Mouse (Mus musculus): ENCODE measurements around the gene Chd2. TPM values are rescaled to one million over a fixed set of nuclear protein-coding genes. Genes with fewer than 3 reads are reported as not detected.

Gene Chd2
- polyA plus RNA-seq, 1 experiment from 2014 or later = 18.0 TPM

DNA sequence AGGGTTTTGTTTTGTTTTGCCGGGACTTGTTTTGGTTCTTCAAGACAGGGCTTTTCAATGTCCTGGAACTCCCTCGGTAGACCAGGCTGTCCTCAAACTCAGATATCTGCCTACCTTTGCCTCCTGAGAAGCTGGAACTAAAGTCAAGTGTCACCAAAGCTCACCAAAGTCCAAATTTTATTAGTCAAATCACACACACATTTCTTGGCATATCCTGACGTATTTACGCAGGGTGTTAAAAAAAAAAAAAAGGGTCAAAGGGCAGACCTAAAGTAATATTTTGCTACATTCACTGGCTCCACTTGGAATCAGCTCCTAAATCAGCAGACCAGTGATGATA lies 5.8 kb downstream of the Chd2 start:
- peak overlapping the region; percentile 59 for H3K27ac ChIP-seq (replicated peaks)
- H3K9ac ChIP-seq (ENCODE audit: low read length) = no peak overlapping the region
- H3K4me2 ChIP-seq (replicated peaks; ENCODE audit: low read depth) = 0 out of 2 replicates have a peak overlapping the region, but pooled peaks have one; percentile 9
- H3K9me3 ChIP-seq (ENCODE audit: control insufficient read depth, low read length) = no peaks in the 10 kb centered on the region
- no peak overlapping the region for H3K4me3 ChIP-seq (ENCODE audit: low read depth, low read length)
- H3K36me3 ChIP-seq (ENCODE audit: control insufficient read depth, insufficient read depth, low read length) = no peaks in the 10 kb centered on the region
- DNase-seq (ENCODE audit: low spot score) (no peak), ATAC-seq (ENCODE audit: low FRiP score, low TSS enrichment) (no peak)
- 34% methylated on average over 4 of the region's 4 CpGs for WGBS
- no peak for TF ChIP-seq EP300 (optimal IDR thresholded peaks at IDR 0.05)
- no peak for TF ChIP-seq CTCF (IDR thresholded peaks at IDR 0.05; ENCODE audit: low read depth)
- no peaks in the 10 kb centered on the region for H3K27me3 ChIP-seq (ENCODE audit: control insufficient read depth, insufficient read depth, low read length)
- peaks cover 6% of the 10 kb centered on the region for H3K4me1 ChIP-seq (replicated peaks; ENCODE audit: control insufficient read depth, insufficient read depth)

GRCm38 (mm10) chr7:73534937-73535860 lies 6.4 kb downstream of the Chd2 start:
- TF ChIP-seq CTCF (IDR thresholded peaks at IDR 0.05; ENCODE audit: low read depth) = no peak
- no peak for TF ChIP-seq EP300 (optimal IDR thresholded peaks at IDR 0.05)
- 33% methylated on average over 2 of the region's 2 CpGs for WGBS
- H3K9ac ChIP-seq (ENCODE audit: low read length) = no peak overlapping the region
- H3K27ac ChIP-seq (replicated peaks) = peak overlapping the region; percentile 59
- peaks cover 6% of the 10 kb centered on the region for H3K4me1 ChIP-seq (replicated peaks; ENCODE audit: control insufficient read depth, insufficient read depth)
- no peaks in the 10 kb centered on the region for H3K27me3 ChIP-seq (ENCODE audit: control insufficient read depth, insufficient read depth, low read length)
- no peak overlapping the region for H3K4me3 ChIP-seq (ENCODE audit: low read depth, low read length)
- H3K36me3 ChIP-seq (ENCODE audit: control insufficient read depth, insufficient read depth, low read length) = no peaks in the 10 kb centered on the region
- 0 out of 2 replicates have a peak overlapping the region, but pooled peaks have one; percentile 26 for H3K4me2 ChIP-seq (replicated peaks; ENCODE audit: low read depth)
- ATAC-seq (ENCODE audit: low FRiP score, low TSS enrichment) (no peak), DNase-seq (ENCODE audit: low spot score) (no peak)
- no peaks in the 10 kb centered on the region for H3K9me3 ChIP-seq (ENCODE audit: control insufficient read depth, low read length)

DNA sequence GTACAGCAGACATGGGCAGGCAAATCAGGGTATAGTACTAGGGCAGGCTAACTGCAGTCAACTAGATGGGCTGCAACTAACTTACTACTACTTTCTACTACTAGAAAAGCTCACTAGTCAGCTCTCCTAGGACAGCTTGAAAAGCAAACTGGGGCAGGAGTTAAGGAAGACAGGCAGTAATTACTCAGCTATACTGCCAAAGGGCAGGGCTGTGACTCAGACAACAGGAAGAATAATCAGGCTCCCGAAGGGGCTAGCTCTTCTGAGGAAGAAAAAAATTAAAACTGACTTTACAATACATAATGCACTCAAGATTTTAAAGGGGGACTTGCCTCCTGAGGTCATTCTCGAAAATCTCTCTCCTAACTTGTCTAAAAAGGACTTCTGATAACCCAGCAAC lies 8.2 kb downstream of the Chd2 start:
- Histone ChIP-seq H3K36me3 (ENCODE audit: control insufficient read depth, insufficient read depth, low read length) (0 out of 2 replicates have a peak, but pooled peaks cover 4% of the 10 kb centered on the region), H3K27me3 (ENCODE audit: control insufficient read depth, insufficient read depth, low read length) (no peaks in the 10 kb centered on the region), H3K9ac (ENCODE audit: low read length) (peak overlapping the region; percentile 45; the same call in 1 of the 2 replicates), H3K9me3 (ENCODE audit: control insufficient read depth, low read length) (no peaks in the 10 kb centered on the region), H3K4me2 (replicated peaks; ENCODE audit: low read depth) (peak overlapping the region; percentile 9; the same call in 1 of the 2 replicates), H3K4me1 (replicated peaks; ENCODE audit: control insufficient read depth, insufficient read depth) (peaks cover 6% of the 10 kb centered on the region), H3K4me3 (ENCODE audit: low read depth, low read length) (no peak overlapping the region), H3K27ac (replicated peaks) (peak overlapping the region; percentile 70)
- DNase-seq (ENCODE audit: low spot score) (no peak), ATAC-seq (ENCODE audit: low FRiP score, low TSS enrichment) (peak; percentile 22; the same call in 1 of the 2 replicates)
- TF ChIP-seq EP300 (optimal IDR thresholded peaks at IDR 0.05) (no peak), CTCF (IDR thresholded peaks at IDR 0.05; ENCODE audit: low read depth) (no peak)
- 27% methylated on average over 2 of the region's 2 CpGs for WGBS

GRCm38 (mm10) chr7:73532916-73533315 lies 8.7 kb downstream of the Chd2 start:
- Histone ChIP-seq H3K4me1 (replicated peaks; ENCODE audit: control insufficient read depth, insufficient read depth) (peaks cover 6% of the 10 kb centered on the region), H3K36me3 (ENCODE audit: control insufficient read depth, insufficient read depth, low read length) (0 out of 2 replicates have a peak, but pooled peaks cover 4% of the 10 kb centered on the region), H3K9ac (ENCODE audit: low read length) (no peak overlapping the region), H3K27me3 (ENCODE audit: control insufficient read depth, insufficient read depth, low read length) (no peaks in the 10 kb centered on the region), H3K27ac (replicated peaks) (peak overlapping the region; percentile 70), H3K4me2 (replicated peaks; ENCODE audit: low read depth) (no peak overlapping the region; the same call in 1 of the 2 replicates), H3K4me3 (ENCODE audit: low read depth, low read length) (no peak overlapping the region), H3K9me3 (ENCODE audit: control insufficient read depth, low read length) (no peaks in the 10 kb centered on the region)
- no peak for ATAC-seq (ENCODE audit: low FRiP score, low TSS enrichment)
- 32% methylated on average over 3 of the region's 3 CpGs for WGBS
- TF ChIP-seq CTCF (IDR thresholded peaks at IDR 0.05; ENCODE audit: low read depth) = no peak
- no peak for TF ChIP-seq EP300 (optimal IDR thresholded peaks at IDR 0.05)
- no peak for DNase-seq (ENCODE audit: low spot score)

DNA sequence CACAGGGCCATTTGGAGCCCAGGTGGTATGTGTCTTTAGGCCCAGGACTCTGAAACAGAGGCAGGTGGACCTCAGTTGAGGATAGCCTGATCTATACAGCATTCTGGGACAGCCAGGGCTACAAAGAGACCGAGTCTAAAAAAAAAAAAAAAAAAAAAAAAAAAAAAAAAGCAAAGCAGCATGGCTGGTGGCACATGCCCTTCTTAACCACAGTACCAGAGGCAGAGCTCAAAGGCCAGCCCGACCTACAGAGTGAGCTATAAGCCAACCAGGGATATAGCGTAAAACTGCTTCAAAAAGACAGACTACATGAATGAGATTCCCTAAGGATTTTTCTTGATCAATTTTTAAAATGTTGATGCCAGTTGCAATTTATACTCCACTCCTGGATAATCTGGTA lies 9.5 kb downstream of the Chd2 start:
- peaks cover 6% of the 10 kb centered on the region for H3K4me1 ChIP-seq (replicated peaks; ENCODE audit: control insufficient read depth, insufficient read depth)
- no peak for DNase-seq (ENCODE audit: low spot score)
- no peak for TF ChIP-seq EP300 (optimal IDR thresholded peaks at IDR 0.05)
- no peak for TF ChIP-seq CTCF (IDR thresholded peaks at IDR 0.05; ENCODE audit: low read depth)

More for the DNA sequence above, 9.5 kb downstream of the Chd2 start:
- Histone ChIP-seq H3K9me3 (ENCODE audit: control insufficient read depth, low read length) (no peaks in the 10 kb centered on the region), H3K27me3 (ENCODE audit: control insufficient read depth, insufficient read depth, low read length) (no peaks in the 10 kb centered on the region), H3K4me3 (ENCODE audit: low read depth, low read length) (no peak overlapping the region), H3K4me2 (replicated peaks; ENCODE audit: low read depth) (no peak overlapping the region), H3K9ac (ENCODE audit: low read length) (no peak overlapping the region), H3K36me3 (ENCODE audit: control insufficient read depth, insufficient read depth, low read length) (0 out of 2 replicates have a peak, but pooled peaks cover 4% of the 10 kb centered on the region), H3K27ac (replicated peaks) (peak overlapping the region; percentile 36)
- 75% methylated on average over 3 of the region's 3 CpGs for WGBS
- no peak for ATAC-seq (ENCODE audit: low FRiP score, low TSS enrichment)

Data from stomach, postnatal 0 days (tissue).